Mouse (Mus musculus): ENCODE data around the gene Mapk11. TPM values are rescaled to one million over a fixed set of nuclear protein-coding genes. Genes with fewer than 3 reads are reported as not detected.

Mapk11 gene
- total RNA-seq, 2 experiments from 2014 or later, result 35.2 to 39.7 TPM

GRCm38 (mm10) chr15:89146537-89146936, 2.9 kb downstream of the Mapk11 start:
- peak; percentile 67 to 73 for DNase-seq (ENCODE audit: low spot score in 2 of 2)
- intact Hi-C loops (cut with DNase I), result no loop called here

GRCm38 (mm10) chr15:89145813-89146350, 3.5 kb downstream of the Mapk11 start:
- no peak for DNase-seq (ENCODE audit: low spot score in 2 of 2)
- intact Hi-C loops (cut with DNase I), result no loop called here

- DNase-seq (ENCODE audit: low spot score in 2 of 2), result no peak
- intact Hi-C loops (cut with DNase I), result no loop called here
Measured at GRCm38 (mm10) chr15:89144965-89145364, 4.5 kb downstream of the Mapk11 start.

GRCm38 (mm10) chr15:89143134-89143533, 6.3 kb downstream of the Mapk11 start:
- intact Hi-C loops (cut with DNase I), result no loop called here
- DNase-seq (ENCODE audit: low spot score in 2 of 2), result no peak

- intact Hi-C loops (cut with DNase I), result no loop called here
- DNase-seq (ENCODE audit: low spot score in 2 of 2), result no peak
Measured at GRCm38 (mm10) chr15:89141905-89142304, 7.5 kb downstream of the Mapk11 start.

GRCm38 (mm10) chr15:89141443-89141842, 8.0 kb downstream of the Mapk11 start:
- intact Hi-C loops (cut with DNase I), result no loop called here
- no peak for DNase-seq (ENCODE audit: low spot score in 2 of 2)

GRCm38 (mm10) chr15:89140659-89141252, 8.7 kb downstream of the Mapk11 start, which contains the start of gene Mapk12:
Gene Mapk12 (minus strand): TSS chr15:89140703.
- intact Hi-C loops (cut with DNase I), result no loop called here
- peak in 1 of 2 experiments; percentile 43 for DNase-seq (ENCODE audit: low spot score in 2 of 2)

GRCm38 (mm10) chr15:89140048-89140658, 9.3 kb downstream of the Mapk11 start:
- DNase-seq (ENCODE audit: low spot score in 2 of 2), result peak; percentile 69 to 84
- intact Hi-C loops (cut with DNase I), result no loop called here

- no peak for DNase-seq (ENCODE audit: low spot score in 2 of 2)
- intact Hi-C loops (cut with DNase I), result loop anchor here (5.0 kb wide), 1 partner anchor 59 kb away; the partner anchor contains the start of gene Dennd6b
Measured at GRCm38 (mm10) chr15:89138531-89138930, 10.9 kb downstream of the Mapk11 start.

GRCm38 (mm10) chr15:89138046-89138405, 11.4 kb downstream of the Mapk11 start:
- intact Hi-C loops (cut with DNase I), result loop anchor here (5.0 kb wide), 1 partner anchor 59 kb away; the partner anchor contains the start of gene Dennd6b
- no peak for DNase-seq (ENCODE audit: low spot score in 2 of 2)

GRCm38 (mm10) chr15:89137378-89138045, 11.9 kb downstream of the Mapk11 start:
- intact Hi-C loops (cut with DNase I), result loop anchor here (5.0 kb wide), 1 partner anchor 60 kb away; the partner anchor contains the start of gene Dennd6b
- peak in 1 of 2 experiments; percentile 75 for DNase-seq (ENCODE audit: low spot score in 2 of 2)

GRCm38 (mm10) chr15:89136461-89137155, 12.8 kb downstream of the Mapk11 start:
- intact Hi-C loops (cut with DNase I), result loop anchor here (5.0 kb wide), 1 partner anchor 61 kb away; the partner anchor contains the start of gene Dennd6b
- no peak for DNase-seq (ENCODE audit: low spot score in 2 of 2)

- intact Hi-C loops (cut with DNase I), result no loop called here
- no peak for DNase-seq (ENCODE audit: low spot score in 2 of 2)
Measured at GRCm38 (mm10) chr15:89131316-89131715, 18.1 kb downstream of the Mapk11 start.

GRCm38 (mm10) chr15:89130245-89130644, 19.2 kb downstream of the Mapk11 start:
- no peak for DNase-seq (ENCODE audit: low spot score in 2 of 2)
- intact Hi-C loops (cut with DNase I), result no loop called here

- peak; percentile 84 to 89 for DNase-seq (ENCODE audit: low spot score in 2 of 2)
- intact Hi-C loops (cut with DNase I), result no loop called here
Measured at GRCm38 (mm10) chr15:89128382-89129350, 20.8 kb downstream of the Mapk11 start, which contains the start of gene Hdac10. Gene Hdac10 (minus strand): TSS chr15:89128700.

GRCm38 (mm10) chr15:89127364-89127940, 22.0 kb downstream of the Mapk11 start:
- DNase-seq (ENCODE audit: low spot score in 2 of 2), result no peak
- intact Hi-C loops (cut with DNase I), result no loop called here

- intact Hi-C loops (cut with DNase I), result no loop called here
- DNase-seq (ENCODE audit: low spot score in 2 of 2), result no peak
Measured at GRCm38 (mm10) chr15:89126622-89127021, 22.8 kb downstream of the Mapk11 start.

- intact Hi-C loops (cut with DNase I), result no loop called here
Measured at GRCm38 (mm10) chr15:89125351-89125750, 24.1 kb downstream of the Mapk11 start.

More at GRCm38 (mm10) chr15:89125351-89125750, 24.1 kb downstream of the Mapk11 start:
- no peak for DNase-seq (ENCODE audit: low spot score in 2 of 2)

All from left cerebral cortex, postnatal 14 days (tissue).